Mouse (Mus musculus) small intestine, adult 2 months (tissue): Measurements from ENCODE around the gene Mn1.

ENCODE experiments used
- CTCF ChIP-seq: fragments of 200-500 bp; IDR thresholded peaks from 2 replicates; pipeline ENCODE4 v1.5.1; 2012; ENCODE audit warnings: low read depth, mild to moderate bottlenecking, control low read depth, inconsistent platforms, low read length, moderate library complexity, mixed read lengths; ENCODE audit not compliant: insufficient replicate concordance, insufficient read length; ENCODE audit errors: extremely low read depth
- POLR2A ChIP-seq: fragments of 200-500 bp; IDR thresholded peaks from 2 replicates; pipeline ENCODE4 v1.6.1; 2012; ENCODE audit warnings: low read depth, mild to moderate bottlenecking, control low read depth, inconsistent platforms, low read length, moderate library complexity

GRCm38 (mm10) chr5:111401879-111402650 lies 15.1 kb upstream of the Mn1 start:
- TF ChIP-seq CTCF (no peak), POLR2A (no peak)
